Mouse (Mus musculus): ENCODE data around the gene Hmga2.

DNA sequence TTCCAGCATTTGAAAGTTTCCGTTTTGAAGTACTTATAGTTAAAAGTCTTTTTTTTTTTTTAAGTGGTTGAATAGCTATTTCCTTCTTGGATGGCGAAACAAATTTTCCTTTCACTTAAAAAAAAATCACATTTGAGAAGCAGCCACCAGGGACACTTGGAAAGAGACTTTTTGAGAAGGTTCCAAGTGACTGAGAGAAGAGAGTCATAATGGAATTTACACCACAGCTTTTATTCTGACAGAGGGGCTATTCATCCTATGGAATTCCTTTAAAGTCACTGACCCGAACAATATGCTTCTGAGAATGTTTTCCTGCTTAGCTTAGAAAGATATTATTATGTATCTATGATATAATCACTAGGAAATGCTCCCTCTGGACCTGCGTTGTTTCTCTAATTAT lies 36.7 kb upstream of the Hmga2 start:
- TF ChIP-seq CTCF (IDR thresholded peaks at IDR 0.05; ENCODE audit: extremely low read depth, insufficient read depth, low read length), result no peak
- no peak for TF ChIP-seq POLR2A (IDR thresholded peaks at IDR 0.05; ENCODE audit: extremely low read depth, insufficient read depth, low read length)

Measured in cortical plate, adult 2 months (tissue).